Mouse (Mus musculus) CH12.LX (cell line): ENCODE measurements around the gene Irf2. TPM values are rescaled to one million over a fixed set of nuclear protein-coding genes. Genes with fewer than 3 reads are reported as not detected.

Experiments
- DNase-seq: peaks from one replicate; pipeline ENCODE4 v3.0.0-alpha.2; 2013; ENCODE audit errors: extremely low read depth
- H3K27ac ChIP-seq: 2 replicates; pipeline ENCODE4 v1.5.1; 2012; ENCODE audit warnings: low read depth, mild to moderate bottlenecking, control low read depth, moderate library complexity; ENCODE audit not compliant: insufficient read depth
- H3K27me3 ChIP-seq: replicated peaks from 2 replicates; pipeline ENCODE3; 2012; ENCODE audit warnings: inconsistent platforms
- H3K36me3 ChIP-seq, 2 experiments: replicated peaks in 1 of 2; 2 replicates each; pipeline versions ENCODE3 to v1.6.1; 2012; ENCODE audit warnings: inconsistent platforms in 1 of 2, low read length in 1 of 2, mild to moderate bottlenecking in 1 of 2, mixed read lengths in 1 of 2, moderate library complexity in 1 of 2; ENCODE audit not compliant: control insufficient read depth in 1 of 2, insufficient read depth in 1 of 2
- H3K4me1 ChIP-seq, 2 experiments: 2 replicates each; pipeline ENCODE4 v1.6.1; 2012; ENCODE audit warnings: inconsistent platforms in 1 of 2, moderate library complexity in 1 of 2; ENCODE audit not compliant: insufficient read depth in 2 of 2, control insufficient read depth in 1 of 2
- H3K4me2 ChIP-seq: 2 replicates; pipeline ENCODE4 v1.6.1; 2012; ENCODE audit warnings: low read depth, mild to moderate bottlenecking, control low read depth; ENCODE audit not compliant: poor library complexity, insufficient read depth, severe bottlenecking
- H3K4me3 ChIP-seq, 3 experiments: fragments of 150-350 bp in 1 of 3; sonication (generic) in 1 of 3; replicated peaks in 1 of 3; 2 replicates each; pipeline versions ENCODE3 to v1.5.1; 2011 to 2012; ENCODE audit warnings: low read depth in 2 of 3, low read length in 2 of 3, mild to moderate bottlenecking in 2 of 3, moderate library complexity in 2 of 3, control low read depth in 1 of 3, improper control_type of control experiment in 1 of 3, inconsistent platforms in 1 of 3, mixed read lengths in 1 of 3; ENCODE audit not compliant: poor library complexity in 1 of 3
- H3K79me2 ChIP-seq: replicated peaks from 2 replicates; pipeline ENCODE4 v1.6.1; 2012; ENCODE audit warnings: mild to moderate bottlenecking, moderate library complexity; ENCODE audit not compliant: control insufficient read depth, poor library complexity, insufficient read depth, severe bottlenecking; ENCODE audit errors: extremely low read depth
- H3K9ac ChIP-seq: 2 replicates; pipeline ENCODE4 v1.6.1; 2012; ENCODE audit warnings: low read depth, mild to moderate bottlenecking, control low read depth, moderate library complexity; ENCODE audit not compliant: insufficient read depth
- H3K9me3 ChIP-seq: replicated peaks from 2 replicates; pipeline ENCODE3; 2012; ENCODE audit warnings: low read length, inconsistent platforms, mixed read lengths
- CHD1 ChIP-seq: IDR thresholded peaks from 2 replicates; pipeline ENCODE4 v1.6.1; 2012; ENCODE audit warnings: low read depth, low read length, improper control_type of control experiment, inconsistent platforms
- CHD2 ChIP-seq: IDR thresholded peaks from 2 replicates; pipeline ENCODE4 v1.6.1; 2011; ENCODE audit warnings: low read length, improper control_type of control experiment
- CTCF ChIP-seq, 2 experiments: IDR thresholded peaks in 1 of 2; conservative IDR thresholded peaks in 1 of 2; 2 replicates each; pipeline ENCODE4 v1.5.1; 2011 to 2012; ENCODE audit warnings: low read depth in 2 of 2, low read length in 2 of 2, improper control_type of control experiment in 1 of 2, inconsistent platforms in 1 of 2, mild to moderate bottlenecking in 1 of 2, moderate library complexity in 1 of 2
- E2F4 ChIP-seq: IDR thresholded peaks from 2 replicates; pipeline ENCODE4 v1.6.1; 2011; ENCODE audit warnings: low read depth, low read length, improper control_type of control experiment; ENCODE audit not compliant: insufficient replicate concordance
- ELF1 ChIP-seq: IDR thresholded peaks from 2 replicates; pipeline ENCODE4 v1.6.1; 2014; ENCODE audit warnings: low read depth, mild to moderate bottlenecking, inconsistent platforms, low read length, improper control_type of control experiment
- EP300 ChIP-seq: IDR thresholded peaks from 2 replicates; pipeline ENCODE4 v1.6.1; 2011; ENCODE audit warnings: low read length, improper control_type of control experiment
- ETS1 ChIP-seq: conservative IDR thresholded peaks from 2 replicates; pipeline ENCODE4 v1.6.1; 2012; ENCODE audit warnings: low read depth, mild to moderate bottlenecking, inconsistent platforms, low read length, improper control_type of control experiment, moderate library complexity
- IRF4 ChIP-seq: IDR thresholded peaks from 2 replicates; pipeline ENCODE4 v1.6.1; 2014; ENCODE audit warnings: low read depth, mild to moderate bottlenecking, inconsistent platforms, low read length, improper control_type of control experiment
- MAFK ChIP-seq: IDR thresholded peaks from 2 replicates; pipeline ENCODE4 v1.6.1; 2011; ENCODE audit warnings: low read length, improper control_type of control experiment; ENCODE audit not compliant: insufficient replicate concordance
- MAX ChIP-seq: IDR thresholded peaks from 2 replicates; pipeline ENCODE4 v1.6.1; 2011; ENCODE audit warnings: low read length, improper control_type of control experiment
- MAZ ChIP-seq: IDR thresholded peaks from 2 replicates; pipeline ENCODE4 v1.6.1; 2012; ENCODE audit warnings: low read depth, mild to moderate bottlenecking, inconsistent platforms, low read length, improper control_type of control experiment, moderate library complexity
- MEF2A ChIP-seq: IDR thresholded peaks from 2 replicates; pipeline ENCODE4 v1.6.1; 2014; ENCODE audit warnings: low read depth, mild to moderate bottlenecking, inconsistent platforms, low read length, improper control_type of control experiment, borderline replicate concordance
- MYC ChIP-seq: IDR thresholded peaks from 2 replicates; pipeline ENCODE4 v1.6.1; 2011; ENCODE audit warnings: low read depth, mild to moderate bottlenecking, improper control_type of control experiment, low read length
- NELFE ChIP-seq: IDR thresholded peaks from 2 replicates; pipeline ENCODE4 v1.6.1; 2011; ENCODE audit warnings: low read depth, low read length, improper control_type of control experiment
- NRF1 ChIP-seq: IDR thresholded peaks from 2 replicates; pipeline ENCODE4 v1.6.1; 2014; ENCODE audit warnings: low read depth, mild to moderate bottlenecking, inconsistent platforms, low read length, improper control_type of control experiment, moderate library complexity
- PAX5 ChIP-seq: IDR thresholded peaks from 2 replicates; pipeline ENCODE4 v1.6.1; 2012; ENCODE audit warnings: low read length, inconsistent platforms, mixed read lengths
- POLR2A ChIP-seq: IDR thresholded peaks from 2 replicates; pipeline ENCODE4 v1.6.1; 2011; ENCODE audit warnings: low read depth, mild to moderate bottlenecking, improper control_type of control experiment, low read length
- POLR2AphosphoS2 ChIP-seq: IDR thresholded peaks from 2 replicates; pipeline ENCODE4 v1.6.1; 2011; ENCODE audit warnings: low read depth, low read length, improper control_type of control experiment
- SMC3 ChIP-seq: IDR thresholded peaks from 2 replicates; pipeline ENCODE4 v1.6.1; 2011; ENCODE audit warnings: low read depth, low read length, improper control_type of control experiment
- TCF12 ChIP-seq: IDR thresholded peaks from 2 replicates; pipeline ENCODE4 v1.6.1; 2014; ENCODE audit warnings: low read depth, mild to moderate bottlenecking, inconsistent platforms, low read length, improper control_type of control experiment
- UBTF ChIP-seq: IDR thresholded peaks from 2 replicates; pipeline ENCODE4 v1.6.1; 2012; ENCODE audit warnings: low read depth, mild to moderate bottlenecking, inconsistent platforms, low read length, improper control_type of control experiment, moderate library complexity
- USF2 ChIP-seq: conservative IDR thresholded peaks from 2 replicates; pipeline ENCODE4 v1.6.1; 2011; ENCODE audit warnings: low read depth, low read length, improper control_type of control experiment
- ZKSCAN1 ChIP-seq: IDR thresholded peaks from 2 replicates; pipeline ENCODE4 v1.6.1; 2012; ENCODE audit warnings: low read depth, inconsistent platforms, low read length, improper control_type of control experiment, borderline replicate concordance
- ZMIZ1 ChIP-seq: IDR thresholded peaks from 2 replicates; pipeline ENCODE4 v1.6.1; 2012; ENCODE audit warnings: low read depth, mild to moderate bottlenecking, inconsistent platforms, low read length, improper control_type of control experiment
- ZNF384 ChIP-seq: IDR thresholded peaks from 2 replicates; pipeline ENCODE4 v1.6.1; 2012; ENCODE audit warnings: low read depth, low read length, improper control_type of control experiment, inconsistent platforms
- dilution Hi-C: fragments of 300-500 bp; cut with MboI; formaldehyde crosslinking; loops from 2 replicates; pipeline ENCODE4 v1.14.3; 2020; ENCODE audit warnings: low sequenced_read_pairs; ENCODE audit not compliant: extremely low pct_unique_long_range_greater_than_20kb, extremely low pct_ligation_motif_present
- in situ Hi-C: fragments of 300-500 bp; cut with MboI; formaldehyde crosslinking; loops from 3 replicates; pipeline ENCODE4 v1.14.3; 2019; ENCODE audit warnings: low sequenced_read_pairs, low pct_ligation_motif_present, low pct_unique_long_range_greater_than_20kb, mixed read lengths
- polyA plus RNA-seq: library from polyadenylated mRNA; unstranded; fragments of >175 nt; gene quantifications from 2 replicates; pipeline ENCODE4 v1.2.1, GENCODE M21; 2012; ENCODE audit warnings: low read depth; ENCODE audit not compliant: insufficient read length
- total RNA-seq, 2 experiments: library from RNA; depleted of rRNA; stranded (reverse); fragments of 300-350 nt in 1 of 2; fragments of >200 nt in 1 of 2; gene quantifications; 2 replicates each; pipeline ENCODE4 v1.2.3; 2012 to 2014

Irf2 gene
- total and polyA plus RNA-seq, 3 experiments = 7.1 to 37.4 (median 10.2) TPM

GRCm38 (mm10) chr8:46691360-46691759, 48.2 kb upstream of the Irf2 start:
- Histone ChIP-seq H3K9me3 (no peaks in the 10 kb centered on the region), H3K4me3 (no peak overlapping the region), H3K9ac (no peak overlapping the region), H3K4me2 (no peak overlapping the region), H3K4me1 (peaks cover 2 to 10% of the 10 kb centered on the region in 2 experiments; a peak in 1 of 4 replicates), H3K36me3 (no peaks in the 10 kb centered on the region), H3K27ac (no peak overlapping the region), H3K27me3 (no peaks in the 10 kb centered on the region), H3K79me2 (no peaks in the 10 kb centered on the region)
- DNase-seq = no peak
- TF ChIP-seq POLR2A (no peak), CTCF (conservative IDR thresholded peaks at IDR 0.05 in 1 of 2, IDR thresholded peaks at IDR 0.05 in 1 of 2; ENCODE audit: low read depth in 2 of 2, low read length in 2 of 2) (no peak), IRF4 (no peak), NELFE (no peak), ZKSCAN1 (no peak), UBTF (no peak), MYC (no peak), ETS1 (no peak)
- in situ Hi-C loops = no loop called here
- dilution Hi-C loops = no loop called here

- Histone ChIP-seq H3K27ac (no peak overlapping the region), H3K4me2 (no peak overlapping the region), H3K9me3 (no peaks in the 10 kb centered on the region), H3K27me3 (no peaks in the 10 kb centered on the region), H3K4me1 (0 out of 4 replicates have a peak, but pooled peaks cover 2 to 3% of the 10 kb centered on the region in 2 experiments), H3K4me3 (no peak overlapping the region), H3K36me3 (no peaks in the 10 kb centered on the region), H3K9ac (no peak overlapping the region), H3K79me2 (no peaks in the 10 kb centered on the region)
- TF ChIP-seq POLR2AphosphoS2 = no peak
- TF ChIP-seq MAZ = no peak
- no peak for TF ChIP-seq CHD1
- TF ChIP-seq USF2 = no peak
- no peak for TF ChIP-seq ETS1
- TF ChIP-seq POLR2A = no peak
- no peak for TF ChIP-seq NELFE
- TF ChIP-seq MEF2A = no peak
- TF ChIP-seq E2F4 = no peak
- TF ChIP-seq ELF1 = no peak
- no peak for TF ChIP-seq NRF1
- no peak for TF ChIP-seq MAFK
- TF ChIP-seq MAX = no peak
- no peak for TF ChIP-seq CHD2
- no peak for TF ChIP-seq SMC3
- no peak for TF ChIP-seq PAX5
- no peak for TF ChIP-seq ZMIZ1
- TF ChIP-seq EP300 = no peak
- TF ChIP-seq ZNF384 = no peak
- no peak for TF ChIP-seq TCF12
- no peak for DNase-seq
- in situ Hi-C loops (no loop called here), dilution Hi-C loops (no loop called here)
These were observed 43.1 kb upstream of the Irf2 start for GRCm38 (mm10) chr8:46696256-46697041.
